Mouse (Mus musculus) small intestine, adult 2 months (tissue): ENCODE results near the gene Tbxa2r.
A peak's percentile ranks its signal among the peaks of the same experiment; 100 is the strongest.

Experiments used
- CTCF ChIP-seq: fragments of 200-500 bp; IDR thresholded peaks from 2 replicates; pipeline ENCODE4 v1.5.1; 2012; ENCODE audit warnings: low read depth, mild to moderate bottlenecking, control low read depth, inconsistent platforms, low read length, moderate library complexity, mixed read lengths; ENCODE audit not compliant: insufficient replicate concordance, insufficient read length; ENCODE audit errors: extremely low read depth
- POLR2A ChIP-seq: fragments of 200-500 bp; IDR thresholded peaks from 2 replicates; pipeline ENCODE4 v1.6.1; 2012; ENCODE audit warnings: low read depth, mild to moderate bottlenecking, control low read depth, inconsistent platforms, low read length, moderate library complexity

DNA sequence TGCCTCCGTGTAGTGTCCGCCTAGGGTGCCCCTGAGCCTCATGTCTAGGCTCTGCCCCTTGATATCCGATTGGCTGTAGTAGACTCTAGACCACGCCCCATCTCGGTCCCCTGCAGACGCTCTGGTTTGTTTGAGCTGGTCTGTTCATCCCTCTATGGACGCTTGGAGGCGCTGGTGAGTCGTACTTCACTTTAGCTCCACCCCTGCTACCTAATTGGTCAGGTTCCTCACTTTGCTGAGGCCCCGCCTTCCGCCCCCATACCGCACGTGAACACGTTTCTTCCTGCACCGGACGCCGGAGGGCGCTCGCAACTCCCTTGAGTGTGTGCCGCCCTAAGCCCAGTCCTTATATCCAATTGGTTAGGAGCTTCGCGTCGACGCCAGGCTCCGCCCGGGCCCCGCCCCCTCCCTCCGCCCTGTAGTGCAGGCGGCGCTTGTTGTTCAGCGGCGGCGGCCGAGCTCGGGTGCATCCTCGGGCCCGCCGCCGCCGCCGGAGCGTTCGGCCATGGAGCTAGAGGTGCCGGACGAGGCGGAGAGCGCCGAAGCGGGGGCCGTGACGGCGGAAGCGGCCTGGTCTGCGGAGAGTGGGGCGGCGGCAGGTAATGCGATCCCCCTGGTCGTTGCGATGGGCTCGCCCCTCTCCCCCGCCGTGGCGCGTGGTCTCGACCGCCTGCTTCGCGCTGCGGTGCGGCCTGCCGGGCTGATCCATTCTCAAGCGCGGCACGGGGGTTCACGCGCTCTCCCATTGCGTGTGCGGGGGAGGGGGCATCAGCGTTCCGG is 35.8 kb upstream of the Tbxa2r start, which contains the start of gene Pip5k1c:
- peak; percentile 84 for TF ChIP-seq CTCF
- TF ChIP-seq POLR2A: peak; percentile 78; the same call in 1 of the 2 replicates
